In genomic region chr5:36529698-36530097, GRCm38 (mm10) we compare ENCODE assay signal across 8 mouse cellular contexts. TPM values are rescaled to one million over a fixed set of nuclear protein-coding genes. Genes with fewer than 3 reads are reported as not detected.
DNase-seq lines count a peak whose midpoint lies in the region; ATAC-seq and TF ChIP-seq lines count a peak whose summit lies in the region.

No protein-coding gene starts in this region.

- 0 out of 2 replicates have a peak, but pooled peaks cover 2% of the 10 kb centered on the region for H3K79me2 ChIP-seq in CH12.LX (replicated peaks; ENCODE audit: control insufficient read depth, extremely low read depth, insufficient read depth, poor library complexity, severe bottlenecking)

- peaks cover 2% of the 10 kb centered on the region; the same call in 1 of the 2 replicates for H3K36me3 ChIP-seq in heart, embryonic 12.5 days
- H3K36me3 ChIP-seq in CH12.LX (replicated peaks in 1 of 2; ENCODE audit: control insufficient read depth in 1 of 2, insufficient read depth in 1 of 2, low read length in 1 of 2) = peaks cover 0 to 45% of the 10 kb centered on the region in 2 experiments
- H3K36me3 ChIP-seq in forebrain, embryonic 12.5 days (replicated peaks) = no peaks in the 10 kb centered on the region; the same call in 1 of the 2 replicates
- no peaks in the 10 kb centered on the region for H3K36me3 ChIP-seq in liver, embryonic 14.5 days (replicated peaks; ENCODE audit: control insufficient read depth, insufficient read depth, low read depth)

- in situ Hi-C loops in CH12.LX (cut with MboI; ENCODE audit: low pct_ligation_motif_present, low pct_unique_long_range_greater_than_20kb, low sequenced_read_pairs) = loop anchor here (5.0 kb wide), 1 partner anchor 53 kb away; no protein-coding TSS in a partner anchor

- TF ChIP-seq POLR2A in CH12.LX (IDR thresholded peaks at IDR 0.05; ENCODE audit: low read depth, low read length) = no peak

- peaks cover 24% of the 10 kb centered on the region for H3K4me1 ChIP-seq in heart, embryonic 12.5 days (replicated peaks)
- H3K4me1 ChIP-seq in CH12.LX (ENCODE audit: control insufficient read depth in 1 of 2, insufficient read depth in 2 of 2) = peaks cover 14 to 60% of the 10 kb centered on the region in 2 experiments
- H3K4me1 ChIP-seq in forebrain, embryonic 12.5 days = peaks cover 21% of the 10 kb centered on the region
- H3K4me1 ChIP-seq in liver, embryonic 14.5 days (replicated peaks; ENCODE audit: control insufficient read depth in 2 of 2, insufficient read depth in 2 of 2, low read length in 1 of 2) = peaks cover 10 to 28% of the 10 kb centered on the region in 2 experiments

- no peak for DNase-seq in heart, adult 9 months (ENCODE audit: low spot score in 2 of 2)
- DNase-seq in CH12.LX (ENCODE audit: extremely low read depth) = no peak
- no peak for DNase-seq in liver, embryonic 14.5 days (ENCODE audit: low read depth in 3 of 3, low spot score in 3 of 3)
- DNase-seq in ovary, postnatal 10 days (ENCODE audit: low spot score) = no peak
- no peak for DNase-seq in thymus, postnatal 0 days (ENCODE audit: low spot score)
- DNase-seq in kidney, adult 18-20 months = no peak

- no peaks in the 10 kb centered on the region for H3K9me3 ChIP-seq in heart, embryonic 12.5 days (replicated peaks)
- H3K9me3 ChIP-seq in CH12.LX (replicated peaks; ENCODE audit: low read length) = no peaks in the 10 kb centered on the region
- H3K9me3 ChIP-seq in forebrain, embryonic 12.5 days = no peaks in the 10 kb centered on the region
- no peaks in the 10 kb centered on the region for H3K9me3 ChIP-seq in liver, embryonic 14.5 days (ENCODE audit: control insufficient read depth, low read length)

- H3K9ac ChIP-seq in heart, embryonic 12.5 days = peak overlapping the region; percentile 89
- peak overlapping the region; percentile 49 for H3K9ac ChIP-seq in CH12.LX (ENCODE audit: insufficient read depth, low read depth)
- H3K9ac ChIP-seq in forebrain, embryonic 12.5 days = peak overlapping the region; percentile 88
- peak overlapping the region; percentile 77 for H3K9ac ChIP-seq in liver, embryonic 14.5 days (replicated peaks)

- peak overlapping the region; percentile 85 for H3K4me2 ChIP-seq in heart, embryonic 12.5 days
- peak overlapping the region; percentile 81 for H3K4me2 ChIP-seq in CH12.LX (ENCODE audit: insufficient read depth, low read depth, poor library complexity, severe bottlenecking)
- H3K4me2 ChIP-seq in forebrain, embryonic 12.5 days = peak overlapping the region; percentile 82
- H3K4me2 ChIP-seq in liver, embryonic 14.5 days (ENCODE audit: low read depth) = peak overlapping the region; percentile 83

- no peak for TF ChIP-seq CTCF in CH12.LX (conservative IDR thresholded peaks at IDR 0.05 in 1 of 2, IDR thresholded peaks at IDR 0.05 in 1 of 2; ENCODE audit: low read depth in 2 of 2, low read length in 2 of 2)
- no peak for TF ChIP-seq CTCF in liver, embryonic 14.5 days (IDR thresholded peaks at IDR 0.05; ENCODE audit: low read depth)

- dilution Hi-C loops in CH12.LX (cut with MboI; ENCODE audit: extremely low pct_ligation_motif_present, extremely low pct_unique_long_range_greater_than_20kb, low sequenced_read_pairs) = no loop called here

- H3K27ac ChIP-seq in heart, embryonic 12.5 days (ENCODE audit: poor library complexity, severe bottlenecking) = peak overlapping the region; percentile 67; the same call in 1 of the 2 replicates
- no peak overlapping the region for H3K27ac ChIP-seq in CH12.LX (ENCODE audit: insufficient read depth, low read depth)
- H3K27ac ChIP-seq in forebrain, embryonic 12.5 days = peak overlapping the region; percentile 78
- no peak overlapping the region for H3K27ac ChIP-seq in liver, embryonic 14.5 days

- TF ChIP-seq EP300 in CH12.LX (IDR thresholded peaks at IDR 0.05; ENCODE audit: low read length) = no peak
- no peak for TF ChIP-seq EP300 in liver, embryonic 14.5 days (IDR thresholded peaks at IDR 0.05; ENCODE audit: low read depth)

- H3K27me3 ChIP-seq in heart, embryonic 12.5 days (replicated peaks) = no peaks in the 10 kb centered on the region
- H3K27me3 ChIP-seq in CH12.LX (replicated peaks) = no peaks in the 10 kb centered on the region
- H3K27me3 ChIP-seq in forebrain, embryonic 12.5 days = no peaks in the 10 kb centered on the region
- no peaks in the 10 kb centered on the region for H3K27me3 ChIP-seq in liver, embryonic 14.5 days (ENCODE audit: control insufficient read depth, insufficient read depth, low read length)

- WGBS in heart, embryonic 12.5 days = 7% methylated on average over 5 of the region's 5 CpGs
- WGBS in forebrain, embryonic 12.5 days = 11% methylated on average over 5 of the region's 5 CpGs
- 23% methylated on average over 5 of the region's 5 CpGs for WGBS in liver, embryonic 14.5 days (ENCODE audit: insufficient replicate concordance)

- no peak for ATAC-seq in heart, embryonic 12.5 days (ENCODE audit: insufficient number of reproducible peaks, low FRiP score)
- 0 out of 2 replicates have a peak, but pooled peaks have one; percentile 21 for ATAC-seq in forebrain, embryonic 12.5 days (ENCODE audit: low FRiP score)
- no peak for ATAC-seq in liver, embryonic 14.5 days (ENCODE audit: insufficient read depth)

- TF ChIP-seq RAD21 in CH12.LX (IDR thresholded peaks at IDR 0.05; ENCODE audit: low read depth, low read length) = no peak

- peak overlapping the region; percentile 86 for H3K4me3 ChIP-seq in heart, embryonic 12.5 days
- H3K4me3 ChIP-seq in CH12.LX (replicated peaks in 1 of 3; ENCODE audit: low read depth in 2 of 3, low read length in 2 of 3, poor library complexity in 1 of 3) = peak overlapping the region; percentile 80 to 95 (median 90)
- peak overlapping the region; percentile 82 for H3K4me3 ChIP-seq in forebrain, embryonic 12.5 days (replicated peaks)
- peak overlapping the region; percentile 63 to 68 for H3K4me3 ChIP-seq in liver, embryonic 14.5 days (ENCODE audit: insufficient read depth in 1 of 2, low read depth in 2 of 2, low read length in 2 of 2)

TF ChIP-seq in CH12.LX, 34 proteins besides CTCF, POLR2A, EP300 and RAD21:
- TF ChIP-seq USF2 (conservative IDR thresholded peaks at IDR 0.05; ENCODE audit: low read depth, low read length) (no peak), MAFK (IDR thresholded peaks at IDR 0.05; ENCODE audit: insufficient replicate concordance, low read length) (no peak), KAT2A (IDR thresholded peaks at IDR 0.05; ENCODE audit: insufficient replicate concordance, low read length) (no peak), MAX (IDR thresholded peaks at IDR 0.05; ENCODE audit: low read length) (no peak), TBP (conservative IDR thresholded peaks at IDR 0.05; ENCODE audit: low read depth, low read length) (no peak), CHD2 (IDR thresholded peaks at IDR 0.05; ENCODE audit: low read length) (no peak), ELF1 (IDR thresholded peaks at IDR 0.05; ENCODE audit: low read depth, low read length) (no peak), ZKSCAN1 (IDR thresholded peaks at IDR 0.05; ENCODE audit: borderline replicate concordance, low read depth, low read length) (no peak), E2F4 (IDR thresholded peaks at IDR 0.05; ENCODE audit: insufficient replicate concordance, low read depth, low read length) (no peak), POLR2AphosphoS2 (IDR thresholded peaks at IDR 0.05; ENCODE audit: low read depth, low read length) (no peak), ZNF384 (IDR thresholded peaks at IDR 0.05; ENCODE audit: low read depth, low read length) (no peak), GABPA (IDR thresholded peaks at IDR 0.05; ENCODE audit: insufficient replicate concordance, low read depth, low read length) (no peak), IRF4 (IDR thresholded peaks at IDR 0.05; ENCODE audit: low read depth, low read length) (no peak), UBTF (IDR thresholded peaks at IDR 0.05; ENCODE audit: low read depth, low read length) (no peak), ZC3H11A (IDR thresholded peaks at IDR 0.05; ENCODE audit: low read depth, low read length) (no peak), MAZ (IDR thresholded peaks at IDR 0.05; ENCODE audit: low read depth, low read length) (no peak), NELFE (IDR thresholded peaks at IDR 0.05; ENCODE audit: low read depth, low read length) (no peak), USF1 (IDR thresholded peaks at IDR 0.05; ENCODE audit: low read depth, low read length) (no peak)

RNA-seq across cellular contexts. Expression of gene Ccdc96, which starts 45.3 kb away (rescaled TPM):
- polyA plus RNA-seq in heart, embryonic 12.5 days (2016; fragmentation: Nextera tagmentation; extraction: Ambion mirVana) = 0.28 and 0.29 TPM in 2 replicates
- total RNA-seq in CH12.LX (2012; rRNA removed) (0.34 and 0.38 TPM in 2 replicates), CH12.LX (2014; rRNA removed) (0.05 and 0.26 TPM in 2 replicates)
- 0.33 and 0.41 TPM in 2 replicates for polyA plus RNA-seq in CH12.LX (2012; ENCODE audit: insufficient read length, low read depth)
- polyA plus RNA-seq in forebrain, embryonic 12.5 days (2016; fragmentation: Nextera tagmentation; extraction: Ambion mirVana) = 4.8 and 4.9 TPM in 2 replicates
- 0.10 and 0.11 TPM in 2 replicates for polyA plus RNA-seq in liver, embryonic 14.5 days (2012; rRNA removed)
- 0.11 and 0.18 TPM in 2 replicates for polyA plus RNA-seq in liver, embryonic 14.5 days (2014; fragmentation: Nextera tagmentation; extraction: Ambion mirVana)
- polyA plus RNA-seq in thymus, postnatal 0 days (2015; fragmentation: Nextera tagmentation; extraction: Ambion mirVana) = 0.22 and 0.25 TPM in 2 replicates

RNA-seq across cellular contexts. Expression of gene Tada2b, which starts 45.6 kb away (rescaled TPM):
- 1.6 and 1.9 TPM in 2 replicates for polyA plus RNA-seq in heart, embryonic 12.5 days (2016; fragmentation: Nextera tagmentation; extraction: Ambion mirVana)
- total RNA-seq in CH12.LX (2012; rRNA removed) (3.0 and 4.0 TPM in 2 replicates), CH12.LX (2014; rRNA removed) (4.4 and 4.8 TPM in 2 replicates)
- polyA plus RNA-seq in CH12.LX (2012; ENCODE audit: insufficient read length, low read depth) = 12.5 and 13.8 TPM in 2 replicates
- 3.0 and 3.2 TPM in 2 replicates for polyA plus RNA-seq in forebrain, embryonic 12.5 days (2016; fragmentation: Nextera tagmentation; extraction: Ambion mirVana)
- polyA plus RNA-seq in liver, embryonic 14.5 days (2012; rRNA removed) = 3.7 and 4.6 TPM in 2 replicates
- 1.4 and 2.2 TPM in 2 replicates for polyA plus RNA-seq in liver, embryonic 14.5 days (2014; fragmentation: Nextera tagmentation; extraction: Ambion mirVana)
- polyA plus RNA-seq in thymus, postnatal 0 days (2015; fragmentation: Nextera tagmentation; extraction: Ambion mirVana) = 1.7 and 1.9 TPM in 2 replicates

Comparison
In these comparisons a context has a peak if more than half of its experiments do, and no peak if none do; other contexts are left out.
1. H3K27ac ChIP-seq: peak in heart, embryonic 12.5 days (single experiment) and forebrain, embryonic 12.5 days (single experiment); none in CH12.LX (single experiment) and liver, embryonic 14.5 days (single experiment).
2. Peak in every context shown above with its lines, with median percentiles within 50 percentile points of each other: H3K4me2 ChIP-seq, H3K4me3 ChIP-seq and H3K9ac ChIP-seq.